Mouse (Mus musculus): ENCODE measurements around the gene Spen.

DNA sequence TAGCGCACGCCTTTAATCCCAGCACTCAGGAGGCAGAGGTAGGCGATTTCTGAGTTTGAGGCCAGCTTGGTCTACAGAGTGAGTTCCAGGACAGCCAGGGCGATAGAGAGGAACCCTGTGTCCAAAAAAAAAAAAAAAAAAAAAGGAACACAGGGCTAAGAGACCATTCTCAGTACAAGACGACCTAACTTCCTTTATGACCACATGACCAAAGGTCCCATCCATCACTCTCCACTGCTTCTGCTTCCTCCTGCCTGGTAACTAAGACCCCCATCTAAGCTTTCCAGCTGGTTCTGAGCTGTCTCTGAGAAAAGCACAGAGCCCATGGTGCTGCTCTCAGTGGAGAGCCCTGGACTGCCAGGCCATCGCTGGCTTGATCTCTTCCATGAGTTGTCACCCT, 26.3 kb downstream of the Spen start:
- TF ChIP-seq CTCF (IDR thresholded peaks at IDR 0.05; ENCODE audit: extremely low read depth, insufficient read length, insufficient replicate concordance, low read depth, low read length), result no peak
- no peak for TF ChIP-seq POLR2A (IDR thresholded peaks at IDR 0.05; ENCODE audit: low read depth, low read length)
